Mouse (Mus musculus): ENCODE results near the gene Rassf2.

Rassf2 gene

GRCm38 (mm10) chr2:132034590-132035469 is 4.8 kb upstream of the Rassf2 start:
- DNase-seq (ENCODE audit: low spot score) = no peak

DNA sequence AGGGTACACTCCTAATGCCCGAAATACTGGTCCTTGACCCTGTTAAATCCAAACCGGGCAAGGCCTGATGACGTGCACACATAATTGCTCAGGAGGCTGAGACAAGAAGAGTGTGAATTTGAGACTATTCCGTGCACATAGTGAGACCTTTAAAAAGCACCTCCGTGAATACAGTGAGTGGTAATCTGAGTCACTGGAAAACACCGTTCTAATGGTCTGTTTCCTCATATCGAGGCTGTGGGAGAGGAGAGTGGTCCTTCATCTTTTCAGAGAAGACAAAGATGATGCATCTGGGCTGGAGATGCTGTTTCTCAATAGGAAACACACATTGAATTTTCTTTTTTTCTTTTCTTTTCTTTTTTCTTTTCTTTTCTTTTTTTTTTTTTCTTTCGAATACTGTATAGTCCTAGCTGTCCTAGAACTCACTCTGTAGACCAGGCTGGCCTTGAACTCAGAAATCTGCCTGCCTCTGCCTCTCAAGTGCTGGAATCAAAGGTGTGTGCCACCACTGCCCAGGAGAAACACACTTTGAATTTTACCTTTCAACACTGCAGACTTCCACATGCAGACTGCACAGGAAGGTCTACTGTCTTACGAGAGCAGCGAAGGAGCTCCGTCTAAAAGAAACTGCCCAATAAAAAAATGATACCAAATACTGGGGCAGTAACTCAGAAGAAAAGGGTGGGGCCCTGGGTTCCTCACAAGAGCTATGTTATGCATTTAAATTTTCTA is 1.5 kb upstream of the Rassf2 start:
- no peak for DNase-seq (ENCODE audit: low spot score)

DNA sequence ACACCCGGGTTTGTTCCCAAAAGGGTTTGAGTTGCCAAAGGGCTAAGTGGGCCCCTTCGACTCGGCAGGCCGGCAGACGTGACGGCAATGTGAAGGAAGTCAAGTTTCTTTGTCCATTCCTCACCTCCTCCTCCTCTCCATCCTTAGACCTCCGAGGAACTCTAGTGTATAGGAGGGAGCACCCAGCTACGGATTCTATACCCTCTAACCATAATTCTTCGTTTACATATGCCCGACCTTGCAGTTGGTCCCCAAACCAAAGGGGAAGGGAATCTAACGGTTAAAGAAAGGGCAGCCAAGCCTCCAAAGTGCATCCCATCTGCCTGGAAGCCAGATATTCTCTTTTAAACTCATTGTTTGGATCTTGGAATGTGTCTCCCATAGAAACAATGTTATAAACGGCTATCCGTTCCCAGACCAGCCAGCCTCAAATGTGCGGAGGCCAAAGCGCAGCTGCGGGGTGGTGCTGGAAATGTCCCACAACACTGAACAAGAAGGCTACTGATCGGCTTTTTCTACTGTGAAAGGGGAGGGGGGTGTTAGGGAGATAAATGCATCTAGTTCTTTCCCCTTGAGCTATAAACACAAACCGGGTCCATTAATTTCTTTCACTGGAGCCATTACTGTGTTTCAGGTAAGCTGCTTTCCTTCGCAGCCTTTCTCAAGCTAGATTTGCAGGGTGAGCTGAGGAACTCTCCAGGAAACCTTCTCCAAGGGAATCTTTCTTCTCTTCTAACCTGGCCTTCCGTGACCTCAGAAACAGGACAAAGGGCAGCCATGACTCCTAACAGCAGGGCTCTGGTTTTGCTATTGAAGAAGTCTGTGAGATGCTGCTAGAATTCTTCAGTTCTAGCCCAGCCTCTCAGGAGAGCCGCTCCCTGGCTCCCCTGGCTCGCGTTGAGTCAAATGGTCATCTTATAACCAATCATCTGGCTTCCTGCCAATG is 633 bp upstream of the Rassf2 start:
- DNase-seq (ENCODE audit: low spot score) = no peak

DNA sequence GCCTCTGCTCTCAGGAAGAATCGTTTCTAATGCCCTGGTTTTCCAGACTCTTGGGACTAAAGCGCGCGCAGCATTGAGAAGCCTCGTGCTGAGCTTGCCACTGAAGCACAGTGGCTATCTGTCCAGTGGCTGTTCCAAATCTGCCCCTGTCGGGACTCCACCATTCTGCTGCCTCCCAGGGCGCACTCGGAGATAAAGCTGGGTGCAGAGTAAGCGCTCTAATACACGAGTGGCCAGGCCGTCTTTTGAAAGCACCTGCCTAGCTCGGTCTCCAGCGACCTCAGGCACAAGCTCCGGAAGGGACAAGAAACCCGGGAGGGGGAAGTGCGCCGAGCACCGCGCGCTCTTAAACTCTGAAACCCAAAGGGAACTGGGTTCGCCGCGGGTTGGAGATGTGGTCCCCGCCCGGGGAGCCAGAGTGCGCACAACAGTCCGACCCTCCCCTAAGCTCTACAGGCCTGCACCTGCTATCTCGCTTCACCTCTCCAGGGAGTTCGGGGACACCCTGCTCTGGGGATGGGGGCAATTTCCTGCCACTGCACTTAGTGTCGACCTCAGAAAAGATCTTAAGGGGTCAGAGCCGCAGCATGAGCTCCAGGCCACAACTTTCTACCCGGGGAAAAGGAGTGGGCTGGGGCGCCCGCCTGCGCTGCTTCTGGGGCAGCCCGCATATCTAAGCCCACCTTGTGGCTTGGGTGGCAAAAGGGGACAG is 1.0 kb downstream of the Rassf2 start:
- DNase-seq (ENCODE audit: low spot score) = peak; percentile 50

DNA sequence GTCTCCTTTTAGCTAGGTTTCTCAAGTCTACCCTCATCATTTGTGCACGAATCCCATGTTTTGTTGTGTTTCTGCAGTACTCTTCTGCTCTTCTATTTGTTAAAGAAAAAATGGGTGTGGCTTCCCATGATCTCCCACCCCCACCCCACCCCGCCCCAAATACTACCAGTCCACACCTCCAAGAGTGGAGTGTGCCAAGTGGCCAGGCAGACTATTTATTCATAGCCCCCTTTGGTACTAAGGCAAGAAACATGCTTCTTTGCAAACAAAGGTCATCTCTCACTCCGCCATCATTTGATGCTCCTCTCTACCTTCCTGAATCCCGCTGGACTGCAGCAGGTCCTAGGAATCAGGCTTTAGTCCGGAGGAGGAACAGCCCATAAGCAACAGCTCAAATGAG is 2.0 kb downstream of the Rassf2 start:
- no peak for DNase-seq (ENCODE audit: low spot score)

- no peak for DNase-seq (ENCODE audit: low spot score)
Measured at GRCm38 (mm10) chr2:132027366-132027765, 2.7 kb downstream of the Rassf2 start.

DNA sequence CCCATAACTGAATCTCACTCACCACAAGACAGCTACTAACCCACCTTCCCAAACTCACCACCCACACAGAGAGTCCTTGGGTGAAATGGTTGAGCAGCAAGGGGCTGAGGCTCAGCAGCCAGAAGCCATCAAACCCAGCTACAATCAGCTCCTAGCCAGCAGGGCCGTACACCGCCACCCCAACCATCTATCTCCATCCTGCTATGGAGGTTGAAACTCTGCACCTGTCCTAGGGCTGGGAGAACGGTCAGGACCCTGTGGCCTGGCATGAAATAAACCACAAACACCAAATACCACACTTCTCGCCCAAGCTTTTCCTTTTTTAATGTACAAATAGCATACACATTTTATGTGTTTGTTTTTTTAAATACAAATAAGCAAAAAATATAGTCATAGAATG is 6.0 kb downstream of the Rassf2 start:
- DNase-seq (ENCODE audit: low spot score) = no peak

DNA sequence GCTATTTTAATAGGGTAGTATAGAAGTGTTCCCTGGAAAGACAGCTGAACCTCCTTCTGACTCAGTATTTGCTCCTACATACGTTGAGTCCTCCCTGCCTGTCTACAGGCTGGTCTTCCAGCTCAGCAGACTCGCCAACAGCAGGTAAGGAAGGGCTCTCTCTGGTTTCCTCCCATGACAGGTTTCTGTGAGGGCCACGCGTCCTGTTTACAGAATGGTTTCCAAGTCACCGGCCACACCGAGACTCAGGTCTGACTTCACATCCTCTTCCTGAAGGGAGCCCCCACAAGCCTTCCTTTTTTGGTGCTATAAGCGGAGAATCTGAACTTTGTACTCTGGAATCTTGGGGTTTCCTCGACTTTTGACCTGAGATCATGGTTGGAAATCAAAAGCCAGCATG is 7.4 kb downstream of the Rassf2 start:
- DNase-seq (ENCODE audit: low spot score) = no peak

- no peak for DNase-seq (ENCODE audit: low spot score)
Measured at GRCm38 (mm10) chr2:132021616-132022015, 8.4 kb downstream of the Rassf2 start.

GRCm38 (mm10) chr2:132020991-132021541 is 9.0 kb downstream of the Rassf2 start:
- peak; percentile 31 for DNase-seq (ENCODE audit: low spot score)

GRCm38 (mm10) chr2:132020420-132020819 is 9.6 kb downstream of the Rassf2 start:
- no peak for DNase-seq (ENCODE audit: low spot score)

DNA sequence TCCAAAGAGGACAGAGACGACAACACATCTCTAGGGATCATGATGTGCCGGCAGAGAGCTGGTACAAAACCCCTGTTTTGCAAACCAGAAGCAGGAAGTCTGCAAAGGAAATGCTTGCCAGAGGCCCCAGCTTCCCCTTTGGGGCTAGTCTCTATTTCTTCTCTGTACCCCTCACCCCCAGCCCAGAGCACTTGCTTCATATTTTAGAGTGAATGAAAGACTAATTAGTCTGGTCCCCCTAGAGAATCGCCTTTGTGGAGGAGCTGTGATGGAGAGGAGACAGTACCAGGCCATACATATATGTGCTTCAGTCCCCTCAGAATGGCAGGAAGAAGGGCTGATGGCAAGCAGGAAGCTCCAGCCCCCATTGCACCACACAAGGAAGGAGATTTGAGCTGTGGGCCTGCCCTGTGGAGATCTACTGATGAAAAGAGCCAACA is 10.7 kb downstream of the Rassf2 start:
- no peak for DNase-seq (ENCODE audit: low spot score)

DNA sequence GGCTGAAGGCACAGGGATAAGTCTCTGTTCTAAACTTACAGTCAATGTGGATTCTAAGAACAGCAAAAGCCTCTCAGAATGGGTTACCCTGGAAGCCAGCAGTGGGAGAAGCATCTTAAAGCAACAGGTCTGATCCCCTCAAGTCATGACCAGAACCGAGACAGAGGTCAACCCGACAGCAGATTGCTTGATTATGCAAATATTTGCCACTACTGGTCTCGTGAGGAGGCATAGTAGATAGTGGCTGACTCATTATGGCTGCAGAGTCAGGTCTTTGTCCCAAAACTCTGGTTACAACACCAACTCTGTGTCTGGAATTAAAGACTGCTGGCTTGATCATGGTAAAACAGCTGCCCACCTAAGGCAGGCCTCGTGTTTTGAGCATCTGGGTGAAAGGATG is 11.9 kb downstream of the Rassf2 start:
- no peak for DNase-seq (ENCODE audit: low spot score)

- peak; percentile 48 for DNase-seq (ENCODE audit: low spot score)
Measured at GRCm38 (mm10) chr2:132017611-132018010, 12.4 kb downstream of the Rassf2 start.

DNA sequence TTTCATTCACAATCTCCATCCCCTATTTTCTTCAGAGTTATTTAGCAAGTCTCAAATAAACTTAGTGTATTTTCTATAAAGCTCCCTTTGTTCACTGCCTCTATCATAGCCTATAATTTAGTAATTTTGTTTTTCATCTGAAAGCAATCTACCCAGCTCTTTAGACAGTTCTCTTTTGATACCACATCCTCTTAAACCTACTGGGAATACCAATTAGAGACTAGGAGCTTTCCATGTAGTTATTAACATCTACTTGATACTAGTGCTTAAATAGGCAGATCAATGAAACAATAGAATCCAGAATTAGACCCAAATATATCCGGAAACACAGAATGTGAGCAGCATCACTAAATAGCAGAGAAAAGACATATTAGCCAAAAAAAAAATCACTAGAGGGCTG is 14.0 kb downstream of the Rassf2 start:
- no peak for DNase-seq (ENCODE audit: low spot score)

GRCm38 (mm10) chr2:132013152-132013551 is 16.9 kb downstream of the Rassf2 start:
- no peak for DNase-seq (ENCODE audit: low spot score)

- no peak for DNase-seq (ENCODE audit: low spot score)
Measured at GRCm38 (mm10) chr2:132010781-132011180, 19.3 kb downstream of the Rassf2 start.

DNA sequence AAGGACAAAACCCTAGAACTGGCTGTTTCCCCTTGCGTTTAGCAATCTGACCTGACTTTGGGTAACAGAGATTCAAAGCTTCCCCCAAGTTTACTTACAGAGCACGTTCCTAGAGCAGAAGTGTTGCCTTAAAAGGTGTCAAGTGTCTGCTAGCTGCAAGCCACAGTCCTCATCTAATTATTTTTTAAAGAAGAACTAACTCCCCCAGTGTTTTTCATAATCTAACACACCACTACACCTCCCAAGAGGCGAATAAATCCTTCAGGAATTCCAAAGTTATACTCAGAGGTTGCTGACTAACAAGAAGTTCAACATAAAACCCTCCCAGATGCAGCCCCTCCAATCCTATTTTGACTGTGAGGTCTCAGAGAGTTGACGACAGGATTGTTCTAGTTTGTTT is 21.9 kb downstream of the Rassf2 start:
- no peak for DNase-seq (ENCODE audit: low spot score)

DNA sequence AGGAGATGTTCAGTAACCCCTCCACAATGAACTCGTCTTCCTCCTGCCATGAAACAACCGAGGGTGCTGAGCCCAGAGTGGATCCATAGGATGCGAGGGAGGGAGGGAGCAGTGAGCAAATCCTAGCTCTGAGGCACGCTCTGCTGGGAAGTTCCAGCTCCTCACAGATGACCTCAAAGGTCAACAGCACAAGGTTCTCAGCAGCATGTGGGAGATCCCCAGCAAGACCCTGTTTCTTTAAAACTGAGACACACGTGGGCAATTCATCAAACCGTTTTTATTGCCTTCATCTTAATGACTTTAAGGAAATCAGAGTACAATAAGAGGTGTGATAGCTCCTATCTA is 22.6 kb downstream of the Rassf2 start:
- no peak for DNase-seq (ENCODE audit: low spot score)

GRCm38 (mm10) chr2:132006561-132007474 is 23.2 kb downstream of the Rassf2 start:
- DNase-seq (ENCODE audit: low spot score) = peak; percentile 52

Data from ovary, postnatal 36 days (tissue).